Mouse (Mus musculus) frontal cortex, postnatal 10 days (tissue): ENCODE measurements at regions not wholly inside any gene's neighbourhood (a gene's known extent, or its start where the extent isn't known, plus 50 kb on each side); places are given as distances from the start of the nearest gene placed in this dataset.

Experiments used
- DNase-seq, 2 experiments: peaks; one replicate each; pipeline ENCODE4 v3.0.0; 2022; ENCODE audit warnings: low spot score in 2 of 2, mixed read lengths in 1 of 2

- peak; percentile 33 to 67 for DNase-seq
Measured at GRCm38 (mm10) chr1:51644399-51644798, 166.2 kb upstream of the Nabp1 start.

GRCm38 (mm10) chr1:51643640-51644039, 165.4 kb upstream of the Nabp1 start:
- no peak for DNase-seq

GRCm38 (mm10) chr1:51638519-51639302, 160.5 kb upstream of the Nabp1 start:
- DNase-seq = no peak

- no peak for DNase-seq
Measured at GRCm38 (mm10) chr1:51635881-51636515, 157.8 kb upstream of the Nabp1 start.

- DNase-seq = no peak
Measured at GRCm38 (mm10) chr1:51633795-51634194, 155.6 kb upstream of the Nabp1 start.

- no peak for DNase-seq
Measured at GRCm38 (mm10) chr1:51632851-51633250, 154.6 kb upstream of the Nabp1 start.

GRCm38 (mm10) chr1:51629848-51630247, 151.6 kb upstream of the Nabp1 start:
- no peak for DNase-seq

GRCm38 (mm10) chr1:51628137-51628793, 150.0 kb upstream of the Nabp1 start:
- no peak for DNase-seq

- DNase-seq = no peak
Measured at GRCm38 (mm10) chr1:51626303-51626702, 148.1 kb upstream of the Nabp1 start.

- no peak for DNase-seq
Measured at GRCm38 (mm10) chr1:51625079-51625478, 146.9 kb upstream of the Nabp1 start.

GRCm38 (mm10) chr1:51624551-51624950, 146.3 kb upstream of the Nabp1 start:
- no peak for DNase-seq

GRCm38 (mm10) chr1:51622986-51623385, 144.8 kb upstream of the Nabp1 start:
- no peak for DNase-seq

GRCm38 (mm10) chr1:51622181-51622862, 144.1 kb upstream of the Nabp1 start:
- no peak for DNase-seq

- no peak for DNase-seq
Measured at GRCm38 (mm10) chr1:51621062-51621461, 142.8 kb upstream of the Nabp1 start.

GRCm38 (mm10) chr1:51617502-51618251, 139.5 kb upstream of the Nabp1 start:
- DNase-seq = no peak

GRCm38 (mm10) chr1:51616091-51616490, 137.9 kb upstream of the Nabp1 start:
- DNase-seq = no peak

- DNase-seq = peak in 1 of 2 experiments; percentile 40
Measured at GRCm38 (mm10) chr1:51615523-51615922, 137.3 kb upstream of the Nabp1 start.

- DNase-seq = no peak
Measured at GRCm38 (mm10) chr1:51614700-51615099, 136.5 kb upstream of the Nabp1 start.

GRCm38 (mm10) chr1:51609295-51609694, 131.1 kb upstream of the Nabp1 start:
- DNase-seq = no peak

- no peak for DNase-seq
Measured at GRCm38 (mm10) chr1:51607437-51607855, 129.2 kb upstream of the Nabp1 start.

GRCm38 (mm10) chr1:51602071-51602470, 123.8 kb upstream of the Nabp1 start:
- no peak for DNase-seq
